Comparison of ENCODE assay signal across 14 mouse cellular contexts in genomic region chr4:44322124-44322523, GRCm38 (mm10). TPM values are rescaled to one million over a fixed set of nuclear protein-coding genes. Genes with fewer than 3 reads are reported as not detected.
"Had no signal": no experiment of that assay in that cellular context is flagged by ENCODE, and none has a peak within 500 bp of the region (broad histone marks: within the 10 kb centered on the region; RNA-seq: fewer than 3 reads in every experiment).

No protein-coding gene starts in this region.

- DNase-seq: kidney, adult 11 months; kidney, adult 9 months; kidney, postnatal 14 days; kidney, postnatal 4 days; layer of hippocampus, postnatal 36 days; liver, embryonic 13.5 days; lung, adult 2 months; midbrain, embryonic 14.5 days; right cerebral cortex, postnatal 4 days; thymus, adult 2 months; thymus, postnatal 14 days; thymus, postnatal 4 days had no signal

RNA-seq across cellular contexts. Expression of gene Melk, which starts 21.4 kb away (rescaled TPM):
- total RNA-seq: layer of hippocampus, adult 18-20 months had no signal
- polyA plus RNA-seq: liver, adult 2 months had no signal
